15 mouse cellular contexts compared by ENCODE assay signal in the genomic region with DNA sequence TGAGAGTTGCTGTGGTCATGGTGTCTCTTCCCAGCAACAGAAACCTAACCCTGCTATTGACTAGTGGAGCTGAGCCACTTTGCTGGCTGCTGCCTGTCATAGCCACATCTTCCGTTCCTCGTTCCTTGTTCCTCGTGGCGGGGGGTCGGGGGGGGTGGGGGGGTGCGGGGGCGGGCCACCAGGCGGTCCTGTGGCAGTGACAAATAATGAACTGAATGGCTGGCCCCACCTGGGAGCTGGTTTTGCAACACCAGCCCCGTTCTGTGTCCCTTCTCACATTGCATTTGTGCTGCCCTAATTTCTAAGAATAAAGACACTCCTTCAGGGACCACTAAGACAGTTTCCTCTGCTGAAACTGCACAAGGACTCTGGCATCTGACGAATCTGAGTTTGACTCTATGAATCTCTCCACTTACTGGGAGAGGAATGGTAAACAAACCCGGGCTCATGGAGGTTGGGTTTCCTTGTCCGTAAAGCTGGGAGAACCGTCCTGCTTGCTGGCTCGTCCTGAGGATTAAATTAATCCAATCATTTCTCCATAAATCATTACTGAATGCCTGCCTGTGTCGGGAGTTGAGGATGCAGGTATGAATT. TPM values are rescaled to one million over a fixed set of nuclear protein-coding genes. Genes with fewer than 3 reads are reported as not detected.
A peak's percentile ranks its signal among the peaks of the same experiment; 100 is the strongest.
DNase-seq lines count a peak whose midpoint lies in the region; ATAC-seq and TF ChIP-seq lines count a peak whose summit lies in the region.
"Had no signal": no experiment of that assay in that cellular context is flagged by ENCODE, and none has a peak within 500 bp of the region (broad histone marks: within the 10 kb centered on the region; RNA-seq: fewer than 3 reads in every experiment).

No protein-coding gene starts in this region.

- peaks cover 8% of the 10 kb centered on the region; the same call in 1 of the 2 replicates for H3K4me1 ChIP-seq in midbrain, embryonic 13.5 days (replicated peaks)
- H3K4me1 ChIP-seq in midbrain, embryonic 11.5 days (ENCODE audit: control insufficient read depth, insufficient read depth, low read length), result no peaks in the 10 kb centered on the region
- 0 out of 2 replicates have a peak, but pooled peaks cover 3% of the 10 kb centered on the region for H3K4me1 ChIP-seq in hindbrain, embryonic 14.5 days (replicated peaks; ENCODE audit: control insufficient read depth, insufficient read depth, low read length)
- H3K4me1 ChIP-seq in midbrain, postnatal 0 days (ENCODE audit: insufficient read depth, low read length), result no peaks in the 10 kb centered on the region

- H3K27me3 ChIP-seq in midbrain, embryonic 13.5 days, result no peaks in the 10 kb centered on the region
- no peaks in the 10 kb centered on the region for H3K27me3 ChIP-seq in midbrain, embryonic 11.5 days (ENCODE audit: control insufficient read depth, insufficient read depth, low read length)
- no peaks in the 10 kb centered on the region for H3K27me3 ChIP-seq in hindbrain, embryonic 14.5 days (ENCODE audit: control insufficient read depth, insufficient read depth, low read length)
- no peaks in the 10 kb centered on the region for H3K27me3 ChIP-seq in midbrain, postnatal 0 days (ENCODE audit: insufficient read depth, low read length)
- H3K27me3 ChIP-seq: embryonic facial prominence, embryonic 15.5 days; liver, embryonic 13.5 days had no signal

- TF ChIP-seq CTCF in midbrain, postnatal 0 days (IDR thresholded peaks at IDR 0.05), result no peak

- no peak overlapping the region for H3K4me3 ChIP-seq in midbrain, embryonic 13.5 days (replicated peaks)
- H3K4me3 ChIP-seq in midbrain, embryonic 11.5 days (ENCODE audit: low read depth, low read length), result no peak overlapping the region
- no peak overlapping the region for H3K4me3 ChIP-seq in hindbrain, embryonic 14.5 days (replicated peaks; ENCODE audit: low read length)
- no peak overlapping the region for H3K4me3 ChIP-seq in midbrain, postnatal 0 days (ENCODE audit: low read depth, low read length)
- H3K4me3 ChIP-seq: embryonic facial prominence, embryonic 15.5 days; liver, embryonic 13.5 days had no signal

- peak overlapping the region; percentile 47; the same call in 1 of the 2 replicates for H3K27ac ChIP-seq in midbrain, embryonic 13.5 days
- no peak overlapping the region for H3K27ac ChIP-seq in midbrain, embryonic 11.5 days (ENCODE audit: low read depth, low read length)
- peak overlapping the region; percentile 41; the same call in 1 of the 2 replicates for H3K27ac ChIP-seq in hindbrain, embryonic 14.5 days
- peak overlapping the region; percentile 55 for H3K27ac ChIP-seq in midbrain, postnatal 0 days (ENCODE audit: low read depth, low read length)
- H3K27ac ChIP-seq: embryonic facial prominence, embryonic 15.5 days; liver, embryonic 13.5 days had no signal

- H3K9me3 ChIP-seq in midbrain, embryonic 13.5 days, result no peaks in the 10 kb centered on the region
- no peaks in the 10 kb centered on the region for H3K9me3 ChIP-seq in midbrain, embryonic 11.5 days (ENCODE audit: control insufficient read depth, low read length)
- no peaks in the 10 kb centered on the region for H3K9me3 ChIP-seq in hindbrain, embryonic 14.5 days (ENCODE audit: control insufficient read depth, low read length)
- H3K9me3 ChIP-seq in midbrain, postnatal 0 days (ENCODE audit: low read length), result no peaks in the 10 kb centered on the region
- H3K9me3 ChIP-seq: embryonic facial prominence, embryonic 15.5 days; liver, embryonic 13.5 days had no signal

- no peak for ATAC-seq in midbrain, embryonic 13.5 days
- no peak for ATAC-seq in midbrain, embryonic 11.5 days (ENCODE audit: low FRiP score)
- no peak for ATAC-seq in hindbrain, embryonic 14.5 days (ENCODE audit: low FRiP score)
- ATAC-seq in midbrain, postnatal 0 days (ENCODE audit: low FRiP score), result no peak
- no peak for ATAC-seq in inflammation-experienced regulatory T-cells, adult 6 months

- intact Hi-C loops in gastrocnemius, postnatal 36 days (cut with DNase I), result no loop called here

- 45% methylated on average over 15 of the region's 15 CpGs for WGBS in midbrain, embryonic 13.5 days
- WGBS in midbrain, embryonic 11.5 days, result 54% methylated on average over 15 of the region's 15 CpGs
- WGBS in hindbrain, embryonic 14.5 days, result 29% methylated on average over 15 of the region's 15 CpGs
- 19% methylated on average over 15 of the region's 15 CpGs for WGBS in midbrain, postnatal 0 days

- H3K4me2 ChIP-seq in midbrain, embryonic 13.5 days (replicated peaks), result no peak overlapping the region
- H3K4me2 ChIP-seq in midbrain, embryonic 11.5 days, result no peak overlapping the region
- 0 out of 2 replicates have a peak overlapping the region, but pooled peaks have one; percentile 2 for H3K4me2 ChIP-seq in hindbrain, embryonic 14.5 days (replicated peaks)
- no peak overlapping the region for H3K4me2 ChIP-seq in midbrain, postnatal 0 days (ENCODE audit: low read depth, low read length, poor library complexity, severe bottlenecking)
- H3K4me2 ChIP-seq: embryonic facial prominence, embryonic 15.5 days; liver, embryonic 13.5 days had no signal

- DNase-seq in gastrocnemius, adult 18-20 months (ENCODE audit: low spot score), result peak; percentile 28
- no peak for DNase-seq in gastrocnemius, postnatal 36 days
- DNase-seq in midbrain, embryonic 11.5 days (ENCODE audit: low spot score, missing footprints), result no peak
- no peak for DNase-seq in hindbrain, embryonic 14.5 days (ENCODE audit: low spot score)
- DNase-seq in midbrain, postnatal 0 days (ENCODE audit: low spot score), result no peak
- DNase-seq in left cerebral cortex, adult 11 months (ENCODE audit: low spot score), result no peak
- DNase-seq: cerebellum, adult 2 months; heart, adult 18-20 months; heart, postnatal 36 days; kidney, adult 9 months; layer of hippocampus, postnatal 36 days; liver, embryonic 13.5 days had no signal

- no peak overlapping the region for H3K9ac ChIP-seq in midbrain, embryonic 13.5 days (replicated peaks)
- H3K9ac ChIP-seq in midbrain, embryonic 11.5 days (ENCODE audit: low read length), result no peak overlapping the region
- H3K9ac ChIP-seq in hindbrain, embryonic 14.5 days, result no peak overlapping the region
- H3K9ac ChIP-seq in midbrain, postnatal 0 days (replicated peaks; ENCODE audit: low read length, poor library complexity, severe bottlenecking), result 0 out of 2 replicates have a peak overlapping the region, but pooled peaks have one; percentile 13
- H3K9ac ChIP-seq: embryonic facial prominence, embryonic 15.5 days; liver, embryonic 13.5 days had no signal

- no peaks in the 10 kb centered on the region for H3K36me3 ChIP-seq in midbrain, embryonic 13.5 days
- H3K36me3 ChIP-seq in midbrain, embryonic 11.5 days (ENCODE audit: control insufficient read depth, insufficient read depth, low read length), result no peaks in the 10 kb centered on the region
- H3K36me3 ChIP-seq in hindbrain, embryonic 14.5 days (replicated peaks; ENCODE audit: control insufficient read depth, insufficient read depth), result no peaks in the 10 kb centered on the region
- no peaks in the 10 kb centered on the region for H3K36me3 ChIP-seq in midbrain, postnatal 0 days (ENCODE audit: insufficient read depth, low read length)
- H3K36me3 ChIP-seq: embryonic facial prominence, embryonic 15.5 days; liver, embryonic 13.5 days had no signal

RNA-seq across cellular contexts. Expression of gene Irf2bpl, which starts 41.6 kb away (rescaled TPM):
- total RNA-seq in gastrocnemius, adult 18-20 months (2021), result 10 to 100 TPM; 20.3 to 24.8 TPM
- total RNA-seq in gastrocnemius, postnatal 36 days (2021), result 10 to 100 TPM; 18.6 to 23.7 TPM
- polyA plus RNA-seq in midbrain, embryonic 13.5 days (2015; fragmentation: Nextera tagmentation; extraction: Ambion mirVana), result 65.3 and 75.5 TPM in 2 replicates
- polyA plus RNA-seq in midbrain, embryonic 11.5 days (2014; fragmentation: Nextera tagmentation; extraction: Ambion mirVana), result 24.4 and 26.4 TPM in 2 replicates
- polyA plus RNA-seq in hindbrain, embryonic 14.5 days (2014; fragmentation: Nextera tagmentation; extraction: Ambion mirVana), result 64.5 and 65.5 TPM in 2 replicates
- total RNA-seq in midbrain, postnatal 0 days (2014; rRNA removed), result 171 and 191 TPM in 2 replicates
- 74.2 and 86.2 TPM in 2 replicates for polyA plus RNA-seq in midbrain, postnatal 0 days (2015; fragmentation: Nextera tagmentation; extraction: Ambion mirVana)
- polyA plus RNA-seq in inflammation-experienced regulatory T-cells, adult 6 months (2017; shearing (Covaris generic)), result 10 to 100 TPM in 1 of 3 experiments, 1 to 10 TPM in 2; 8.0 to 14.6 (median 9.4) TPM
